Mouse (Mus musculus) spleen, adult 2 months (tissue): ENCODE results near the gene Akirin1. TPM values are rescaled to one million over a fixed set of nuclear protein-coding genes. Genes with fewer than 3 reads are reported as not detected.
A peak's percentile ranks its signal among the peaks of the same experiment; 100 is the strongest.

Source experiments
- DNase-seq, 2 experiments: peaks; one replicate each; pipeline versions ENCODE4 v3.0.0 to v3.0.0-alpha.2; 2012 to 2021; ENCODE audit warnings: low spot score in 2 of 2, low read depth in 1 of 2
- H3K27ac ChIP-seq: fragments of 200-500 bp; 2 replicates; pipeline ENCODE4 v1.5.1; 2012; ENCODE audit warnings: low read length, inconsistent platforms; ENCODE audit not compliant: insufficient read depth
- H3K27me3 ChIP-seq: fragments of 200-500 bp; 2 replicates; pipeline ENCODE4 v1.6.1; 2012; ENCODE audit warnings: mild to moderate bottlenecking, moderate library complexity, low read length, inconsistent platforms; ENCODE audit not compliant: control insufficient read depth, insufficient read depth
- H3K36me3 ChIP-seq: fragments of 200-500 bp; 2 replicates; pipeline ENCODE4 v1.6.1; 2012; ENCODE audit warnings: mild to moderate bottlenecking, low read length, inconsistent platforms; ENCODE audit not compliant: control insufficient read depth, insufficient read depth
- H3K4me1 ChIP-seq: fragments of 200-500 bp; 2 replicates; pipeline ENCODE4 v1.6.1; 2011; ENCODE audit warnings: inconsistent platforms; ENCODE audit not compliant: control insufficient read depth, insufficient read depth, insufficient read length
- H3K4me3 ChIP-seq: fragments of 200-500 bp; 2 replicates; pipeline ENCODE4 v1.5.1; 2011; ENCODE audit warnings: mild to moderate bottlenecking, inconsistent platforms; ENCODE audit not compliant: insufficient read depth, insufficient read length; ENCODE audit errors: extremely low read depth
- CTCF ChIP-seq: fragments of 200-500 bp; IDR thresholded peaks from 2 replicates; pipeline ENCODE4 v1.5.1; 2011; ENCODE audit warnings: mild to moderate bottlenecking, inconsistent platforms; ENCODE audit not compliant: insufficient read depth, insufficient read length, insufficient replicate concordance; ENCODE audit errors: extremely low read depth
- POLR2A ChIP-seq: fragments of 200-500 bp; IDR thresholded peaks from 2 replicates; pipeline ENCODE4 v1.6.1; 2011; ENCODE audit warnings: low read depth, low read length, inconsistent platforms
- WGBS: fragments of 180-500 bp; shearing (Covaris S2); methylation state at CpG from one replicate; pipeline ENCODE4 v1.1.7; 2018; 5-methylcytosine and 5-hydroxymethylcytosine counted together
- polyA plus RNA-seq: library from polyadenylated mRNA; depleted of rRNA; stranded (reverse); fragments of >200 nt; gene quantifications from 2 replicates; pipeline ENCODE4 v1.2.3, GENCODE M21; 2012

The Akirin1 gene
- polyA plus RNA-seq, 1 experiment = 21.7 TPM

GRCm38 (mm10) chr4:123721761-123722160 lies 28.4 kb downstream of the Akirin1 start:
- H3K4me1 ChIP-seq = no peaks in the 10 kb centered on the region
- DNase-seq = no peak
- H3K27ac ChIP-seq = no peak overlapping the region
- no peaks in the 10 kb centered on the region for H3K27me3 ChIP-seq
- 88% methylated on average over 4 of the region's 4 CpGs for WGBS
- TF ChIP-seq CTCF (no peak), POLR2A (no peak)
- no peaks in the 10 kb centered on the region for H3K36me3 ChIP-seq
- no peak overlapping the region for H3K4me3 ChIP-seq

- TF ChIP-seq POLR2A (no peak), CTCF (no peak)
- Histone ChIP-seq H3K27ac (peak overlapping the region; percentile 73), H3K36me3 (peaks cover 9% of the 10 kb centered on the region), H3K4me3 (peak overlapping the region; percentile 59), H3K27me3 (no peaks in the 10 kb centered on the region), H3K4me1 (no peaks in the 10 kb centered on the region)
- 16% methylated on average over 7 of the region's 7 CpGs for WGBS
- DNase-seq = no peak
These were observed 31.7 kb downstream of the Akirin1 start for GRCm38 (mm10) chr4:123718434-123718780.

- peak within 1 kb of the TSS; percentile 73 for H3K27ac ChIP-seq
- H3K4me3 ChIP-seq = peak within 1 kb of the TSS; percentile 91
- no peaks in the 10 kb centered on the region for H3K4me1 ChIP-seq
- peaks cover 10% of the 10 kb centered on the region for H3K36me3 ChIP-seq
- peak; percentile 92 to 97 for DNase-seq
- H3K27me3 ChIP-seq = no peaks in the 10 kb centered on the region
- TF ChIP-seq CTCF = no peak
- TF ChIP-seq POLR2A = peak; percentile 57
- under 1% methylated on average over 40 of the region's 40 CpGs for WGBS
These were observed 32.3 kb downstream of the Akirin1 start, which contains the start of gene Ndufs5 for GRCm38 (mm10) chr4:123717574-123718433. Ndufs5 (minus strand) TSS chr4:123718202.

GRCm38 (mm10) chr4:123712431-123712830 lies 37.7 kb downstream of the Akirin1 start:
- no peak overlapping the region for H3K4me3 ChIP-seq
- H3K27ac ChIP-seq = no peak overlapping the region
- TF ChIP-seq POLR2A (no peak), CTCF (no peak)
- peaks cover 13% of the 10 kb centered on the region for H3K36me3 ChIP-seq
- no peaks in the 10 kb centered on the region for H3K27me3 ChIP-seq
- DNase-seq = no peak
- no peaks in the 10 kb centered on the region for H3K4me1 ChIP-seq
- 93% methylated on average over 3 of the region's 3 CpGs for WGBS

GRCm38 (mm10) chr4:123707340-123707739 lies 42.8 kb downstream of the Akirin1 start:
- H3K27me3 ChIP-seq = no peaks in the 10 kb centered on the region; the same call in 1 of the 2 replicates
- H3K27ac ChIP-seq = no peak overlapping the region
- no peak overlapping the region for H3K4me3 ChIP-seq
- H3K36me3 ChIP-seq = peaks cover 2% of the 10 kb centered on the region
- no peak for DNase-seq
- TF ChIP-seq POLR2A (no peak), CTCF (no peak)
- H3K4me1 ChIP-seq = no peaks in the 10 kb centered on the region
- 95% methylated on average over 5 of the region's 5 CpGs for WGBS

GRCm38 (mm10) chr4:123705340-123705739 lies 44.8 kb downstream of the Akirin1 start:
- Histone ChIP-seq H3K27me3 (no peaks in the 10 kb centered on the region; the same call in 1 of the 2 replicates), H3K36me3 (no peaks in the 10 kb centered on the region), H3K27ac (no peak overlapping the region), H3K4me1 (no peaks in the 10 kb centered on the region), H3K4me3 (no peak overlapping the region)
- TF ChIP-seq POLR2A = no peak
- no peak for TF ChIP-seq CTCF
- DNase-seq = no peak
- WGBS = 90% methylated on average over 2 of the region's 2 CpGs

GRCm38 (mm10) chr4:123693384-123693783 lies 56.8 kb downstream of the Akirin1 start:
- WGBS = 90% methylated on average over 12 of the region's 12 CpGs
- DNase-seq = no peak

More at GRCm38 (mm10) chr4:123693384-123693783, 56.8 kb downstream of the Akirin1 start:
- TF ChIP-seq CTCF (no peak), POLR2A (no peak)
- Histone ChIP-seq H3K36me3 (no peaks in the 10 kb centered on the region), H3K27me3 (no peaks in the 10 kb centered on the region), H3K4me1 (no peaks in the 10 kb centered on the region), H3K27ac (no peak overlapping the region), H3K4me3 (no peak overlapping the region)
